Mouse (Mus musculus) cerebellum, postnatal 4 days (tissue): Measurements from ENCODE around the gene Dhx34.
A peak's percentile ranks its signal among the peaks of the same experiment; 100 is the strongest.

Experiments used
- DNase-seq, 2 experiments: peaks; one replicate each; pipeline ENCODE4 v3.0.0; 2022; ENCODE audit warnings: low spot score in 2 of 2, mixed read lengths in 1 of 2

Gene Dhx34

GRCm38 (mm10) chr7:16162036-16162435, 59.8 kb downstream of the Dhx34 start:
- no peak for DNase-seq

GRCm38 (mm10) chr7:16161302-16161701, 60.5 kb downstream of the Dhx34 start:
- no peak for DNase-seq

- DNase-seq: no peak
These were observed 61.1 kb downstream of the Dhx34 start for GRCm38 (mm10) chr7:16160702-16161101.

GRCm38 (mm10) chr7:16158735-16159134, 63.1 kb downstream of the Dhx34 start:
- DNase-seq: no peak

GRCm38 (mm10) chr7:16156105-16156714, 65.6 kb downstream of the Dhx34 start:
- DNase-seq: no peak

- no peak for DNase-seq
These were observed 66.5 kb downstream of the Dhx34 start for GRCm38 (mm10) chr7:16155132-16155872.

- peak in 1 of 2 experiments; percentile 62 for DNase-seq
These were observed 68.3 kb downstream of the Dhx34 start for GRCm38 (mm10) chr7:16153522-16153921.

- DNase-seq: no peak
These were observed 71.4 kb downstream of the Dhx34 start for GRCm38 (mm10) chr7:16150191-16151145.

- no peak for DNase-seq
These were observed 72.6 kb downstream of the Dhx34 start for GRCm38 (mm10) chr7:16149241-16149640.

GRCm38 (mm10) chr7:16147643-16148042, 74.2 kb downstream of the Dhx34 start:
- no peak for DNase-seq
